Mouse (Mus musculus): Measurements from ENCODE around the gene Amn1.

Amn1 gene

DNA sequence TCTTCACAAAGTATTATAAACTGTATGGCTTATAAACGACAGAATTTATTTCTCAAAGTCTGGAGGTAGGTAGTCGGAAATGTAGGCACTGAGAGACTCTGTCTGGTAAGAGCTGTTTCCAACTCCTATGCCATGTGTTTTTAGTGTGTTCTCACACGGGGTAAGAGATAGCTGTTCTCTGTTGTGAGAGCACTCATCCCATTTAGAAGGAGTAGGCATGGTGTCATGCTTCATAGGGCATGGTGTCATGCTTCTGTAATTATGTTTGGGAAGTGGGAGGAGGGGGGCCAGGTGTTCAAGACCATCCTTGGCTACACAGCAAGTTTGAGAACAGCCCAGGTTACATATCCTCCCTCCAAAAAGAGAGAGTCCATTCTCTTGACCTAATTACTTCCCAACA, 80.9 kb downstream of the Amn1 start:
- no peak for DNase-seq (ENCODE audit: low spot score in 2 of 2)

All from urinary bladder, postnatal 4 days (tissue).